Mouse (Mus musculus) ES-Bruce4 (cell line): ENCODE results near the gene Amn.

Experiments
- CTCF ChIP-seq: IDR thresholded peaks from one replicate; pipeline ENCODE4 v1.8.1; 2011; ENCODE audit warnings: low read depth, low read length
- EP300 ChIP-seq: IDR thresholded peaks from 2 replicates; pipeline ENCODE4 v1.6.1; 2011; ENCODE audit warnings: low read depth, low read length; ENCODE audit not compliant: insufficient read depth
- POLR2A ChIP-seq: IDR thresholded peaks from one replicate; pipeline ENCODE4 v1.8.1; 2011; ENCODE audit warnings: low read length; ENCODE audit not compliant: insufficient read depth

DNA sequence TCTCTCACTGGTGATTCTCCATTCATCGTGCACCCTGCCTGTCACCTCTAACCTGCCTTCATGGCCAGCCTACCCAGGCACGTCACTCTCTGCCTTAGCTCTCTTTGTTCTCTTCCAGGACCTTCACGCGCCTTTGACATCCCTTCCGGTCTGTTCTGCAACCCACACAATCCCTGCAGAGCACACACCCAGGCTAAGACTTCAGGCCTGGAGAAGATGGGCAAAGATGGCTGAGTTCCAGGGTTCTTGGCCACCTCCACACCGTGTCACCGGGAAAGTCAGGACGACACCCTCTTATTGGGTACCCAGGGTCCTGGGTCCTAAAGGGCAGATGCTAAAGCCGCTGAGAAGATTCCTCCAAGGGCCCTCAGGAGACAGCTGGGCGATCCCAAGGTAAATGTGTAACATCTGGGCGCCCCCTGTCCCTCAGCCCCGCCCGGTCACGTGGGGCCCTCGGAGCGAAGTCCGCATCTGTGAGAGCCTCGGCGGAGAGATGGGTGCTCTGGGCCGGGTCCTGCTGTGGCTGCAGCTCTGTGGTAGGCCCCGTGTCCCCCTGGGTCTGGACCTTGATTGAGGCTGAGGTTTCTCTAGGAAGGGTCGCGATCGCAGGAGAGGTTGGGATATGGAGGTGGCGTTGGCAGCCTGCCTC, at the start of gene Amn:
- TF ChIP-seq POLR2A (no peak), CTCF (no peak), EP300 (no peak)
